ENCODE assay signal across 13 mouse cellular contexts in genomic region chr7:79545066-79545400, GRCm38 (mm10).
DNase-seq lines count a peak whose midpoint lies in the region; ATAC-seq and TF ChIP-seq lines count a peak whose summit lies in the region.
"Had no signal": no experiment of that assay in that cellular context is flagged by ENCODE, and none has a peak within 500 bp of the region (broad histone marks: within the 10 kb centered on the region; RNA-seq: fewer than 3 reads in every experiment).

No protein-coding gene starts in this region.

- H3K27ac ChIP-seq in cortical plate, adult 2 months (ENCODE audit: insufficient read depth, low read length) = 0 out of 2 replicates have a peak overlapping the region, but pooled peaks have one; percentile 12
- H3K27ac ChIP-seq in forebrain, embryonic 12.5 days = peak overlapping the region; percentile 97
- H3K27ac ChIP-seq in hindbrain, embryonic 13.5 days = peak overlapping the region; percentile 95
- H3K27ac ChIP-seq in midbrain, embryonic 15.5 days = peak overlapping the region; percentile 79; the same call in 1 of the 2 replicates
- H3K27ac ChIP-seq in embryonic facial prominence, embryonic 10.5 days (replicated peaks) = no peak overlapping the region
- H3K27ac ChIP-seq: heart, embryonic 13.5 days had no signal

- peak overlapping the region; percentile 53 for H3K4me2 ChIP-seq in forebrain, embryonic 12.5 days
- peak overlapping the region; percentile 65 for H3K4me2 ChIP-seq in hindbrain, embryonic 13.5 days
- no peak overlapping the region for H3K4me2 ChIP-seq in midbrain, embryonic 15.5 days
- H3K4me2 ChIP-seq: heart, embryonic 13.5 days had no signal

- H3K9me3 ChIP-seq in forebrain, embryonic 12.5 days = no peaks in the 10 kb centered on the region
- no peaks in the 10 kb centered on the region for H3K9me3 ChIP-seq in hindbrain, embryonic 13.5 days
- no peaks in the 10 kb centered on the region for H3K9me3 ChIP-seq in midbrain, embryonic 15.5 days
- no peaks in the 10 kb centered on the region for H3K9me3 ChIP-seq in embryonic facial prominence, embryonic 10.5 days
- H3K9me3 ChIP-seq: heart, embryonic 13.5 days had no signal

- H3K9ac ChIP-seq in forebrain, embryonic 12.5 days = peak overlapping the region; percentile 53
- H3K9ac ChIP-seq in hindbrain, embryonic 13.5 days = peak overlapping the region; percentile 78; the same call in 1 of the 2 replicates
- no peak overlapping the region for H3K9ac ChIP-seq in midbrain, embryonic 15.5 days
- H3K9ac ChIP-seq: heart, embryonic 13.5 days had no signal

- no peak for ATAC-seq in forebrain, embryonic 12.5 days (ENCODE audit: low FRiP score)
- no peak for ATAC-seq in hindbrain, embryonic 13.5 days (ENCODE audit: low FRiP score)
- no peak for ATAC-seq in midbrain, embryonic 15.5 days (replicated peaks)

- H3K36me3 ChIP-seq in forebrain, embryonic 12.5 days (replicated peaks) = no peaks in the 10 kb centered on the region
- no peaks in the 10 kb centered on the region for H3K36me3 ChIP-seq in hindbrain, embryonic 13.5 days
- no peaks in the 10 kb centered on the region for H3K36me3 ChIP-seq in midbrain, embryonic 15.5 days (replicated peaks)
- H3K36me3 ChIP-seq in embryonic facial prominence, embryonic 10.5 days (replicated peaks) = no peaks in the 10 kb centered on the region
- H3K36me3 ChIP-seq: heart, embryonic 13.5 days had no signal

- H3K4me1 ChIP-seq in cortical plate, adult 2 months (ENCODE audit: control insufficient read depth, insufficient read depth, low read length) = peaks cover 8% of the 10 kb centered on the region
- H3K4me1 ChIP-seq in forebrain, embryonic 12.5 days = peaks cover 83% of the 10 kb centered on the region
- peaks cover 67% of the 10 kb centered on the region for H3K4me1 ChIP-seq in hindbrain, embryonic 13.5 days (replicated peaks)
- peaks cover 37% of the 10 kb centered on the region for H3K4me1 ChIP-seq in midbrain, embryonic 15.5 days
- H3K4me1 ChIP-seq in embryonic facial prominence, embryonic 10.5 days = peaks cover 40% of the 10 kb centered on the region

- DNase-seq in adrenal gland, adult 18-20 months (ENCODE audit: low spot score in 2 of 2) = no peak
- DNase-seq in layer of hippocampus, adult 18-20 months (ENCODE audit: low spot score in 2 of 2) = no peak
- DNase-seq in embryonic facial prominence, embryonic 10.5 days (ENCODE audit: low spot score) = no peak
- DNase-seq: cerebellum, adult 11-12 months; gastrocnemius, postnatal 25 days; kidney, adult 2 months; lung, adult 18-20 months; right cerebral cortex, postnatal 14 days had no signal

- 3% methylated on average over 7 of the region's 7 CpGs for WGBS in forebrain, embryonic 12.5 days
- 6% methylated on average over 7 of the region's 7 CpGs for WGBS in hindbrain, embryonic 13.5 days
- WGBS in midbrain, embryonic 15.5 days = 7% methylated on average over 7 of the region's 7 CpGs
- 3% methylated on average over 7 of the region's 7 CpGs for WGBS in embryonic facial prominence, embryonic 10.5 days

- TF ChIP-seq CTCF in cortical plate, adult 2 months (IDR thresholded peaks at IDR 0.05; ENCODE audit: extremely low read depth, insufficient read depth, low read length) = no peak

- TF ChIP-seq POLR2A in cortical plate, adult 2 months (IDR thresholded peaks at IDR 0.05; ENCODE audit: extremely low read depth, insufficient read depth, low read length) = no peak

- peaks cover 41% of the 10 kb centered on the region for H3K27me3 ChIP-seq in forebrain, embryonic 12.5 days
- H3K27me3 ChIP-seq in hindbrain, embryonic 13.5 days = peaks cover 58% of the 10 kb centered on the region
- peaks cover 36% of the 10 kb centered on the region for H3K27me3 ChIP-seq in midbrain, embryonic 15.5 days (replicated peaks)
- H3K27me3 ChIP-seq in embryonic facial prominence, embryonic 10.5 days (replicated peaks; ENCODE audit: low read depth, poor library complexity, severe bottlenecking) = peaks cover 100% of the 10 kb centered on the region

- no peak overlapping the region; the same call in 1 of the 2 replicates for H3K4me3 ChIP-seq in cortical plate, adult 2 months (ENCODE audit: insufficient read depth, low read length)
- peak overlapping the region; percentile 26; the same call in 1 of the 2 replicates for H3K4me3 ChIP-seq in forebrain, embryonic 12.5 days (replicated peaks)
- no peak overlapping the region for H3K4me3 ChIP-seq in hindbrain, embryonic 13.5 days
- H3K4me3 ChIP-seq in midbrain, embryonic 15.5 days = no peak overlapping the region
- H3K4me3 ChIP-seq in embryonic facial prominence, embryonic 10.5 days = no peak overlapping the region
- H3K4me3 ChIP-seq: heart, embryonic 13.5 days had no signal
